Mouse (Mus musculus) monocyte, adult 5-6 weeks (primary cell): Measurements from ENCODE around the gene Ddx58. TPM values are rescaled to one million over a fixed set of nuclear protein-coding genes. Genes with fewer than 3 reads are reported as not detected.

Experiments
- ATAC-seq: fragments of 153-309, 156-312 bp; replicated peaks from 2 replicates; pipeline ENCODE4 v1.8.0; 2017; ENCODE audit warnings: mild to moderate bottlenecking; ENCODE audit not compliant: low TSS enrichment, insufficient number of reproducible peaks, severe bottlenecking, poor library complexity, low FRiP score
- total RNA-seq: library from RNA; stranded (forward); fragments of 200-1000, 200-491, 200-594 nt; gene quantifications from 3 replicates; pipeline ENCODE4 v1.2.3, GENCODE M21; 2017

Ddx58 gene
- 40.6 to 102 TPM (median 50.8 TPM) in 3 replicates for total RNA-seq

DNA sequence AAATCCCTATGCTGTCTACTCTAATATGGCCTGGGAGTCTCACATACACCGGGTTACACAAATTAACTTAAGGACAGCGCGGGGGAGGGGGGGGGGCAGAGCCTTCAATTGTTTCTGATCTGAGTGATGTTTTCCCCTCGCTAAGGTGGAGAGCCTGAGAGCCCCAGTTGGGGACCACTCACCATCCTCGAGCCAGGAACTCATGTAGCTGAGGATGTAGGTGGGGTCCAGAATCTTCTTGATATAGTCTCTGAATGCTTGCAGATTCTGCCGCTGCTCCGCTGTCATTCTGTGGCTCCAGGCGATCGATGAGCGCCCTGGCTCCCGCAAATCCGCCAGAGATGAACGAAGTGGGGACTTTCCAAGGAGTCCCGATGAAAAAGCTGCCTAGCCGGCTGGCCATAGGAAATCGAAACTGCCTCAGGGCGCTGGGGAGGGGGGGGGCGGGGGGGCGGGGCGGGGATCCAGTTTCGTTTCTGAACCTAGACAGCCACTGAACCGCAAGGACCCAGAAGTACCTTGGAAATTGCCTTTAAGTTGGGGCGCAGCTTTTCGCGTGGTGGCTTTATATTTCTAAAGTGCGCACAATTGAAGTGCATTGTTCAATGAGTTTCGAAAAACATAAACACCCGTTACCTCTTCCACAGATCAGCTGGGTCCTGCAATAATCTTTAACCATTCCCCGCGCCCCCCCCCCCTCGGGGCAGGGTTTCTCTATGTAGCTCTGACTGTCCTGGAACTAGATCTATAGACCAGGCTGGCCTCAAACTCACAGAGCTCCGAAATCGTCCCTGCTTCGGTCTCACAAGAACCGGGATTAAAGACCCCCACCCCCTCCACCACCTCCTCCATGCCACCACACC, at the start of gene Ddx58:
TSS of gene Ddx58 (minus strand) at position 420 of the 863 bp plus-strand sequence.
- 0 out of 2 replicates have a peak, but pooled peaks have one; percentile 18 for ATAC-seq

DNA sequence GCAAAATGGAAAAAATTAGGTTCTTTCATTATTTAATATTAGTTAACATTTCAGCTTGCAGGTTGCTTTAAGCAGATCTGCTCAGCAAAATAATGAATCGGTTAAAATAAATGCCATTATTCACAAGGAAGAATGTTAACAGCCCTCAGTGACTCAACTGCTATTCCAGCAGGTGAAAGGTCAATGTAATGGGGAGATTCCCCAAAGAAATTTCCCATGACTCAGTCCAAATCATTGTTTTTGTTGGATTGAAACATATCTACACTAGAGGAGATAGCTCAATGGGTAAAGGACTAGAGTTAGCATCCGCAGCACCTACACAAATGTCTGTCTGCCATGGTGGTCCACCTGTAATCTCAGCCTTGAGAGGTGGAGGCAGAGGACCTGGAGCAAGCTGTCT, 49.4 kb upstream of the Ddx58 start:
- no peak for ATAC-seq

DNA sequence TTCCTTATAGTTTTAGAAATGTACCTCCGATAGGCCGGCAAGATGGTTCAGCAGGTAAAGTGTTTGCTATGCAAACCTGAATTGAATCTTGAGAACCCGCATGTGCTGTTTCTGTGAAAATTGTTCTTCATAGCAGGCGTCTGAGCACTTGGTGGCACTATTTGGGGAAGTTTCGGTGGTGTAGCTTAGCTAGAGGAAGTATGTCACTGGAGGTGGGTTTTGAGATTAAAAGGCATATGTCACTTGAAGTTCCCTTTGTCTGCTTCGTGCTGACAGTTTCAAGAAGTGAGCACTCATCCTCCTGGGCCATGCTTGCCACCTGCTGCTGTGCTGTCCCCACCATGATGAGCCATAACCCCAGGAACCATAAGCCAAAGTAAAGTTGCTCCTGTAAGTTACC, 47.8 kb upstream of the Ddx58 start:
- peak; percentile 70; the same call in 1 of the 2 replicates for ATAC-seq

DNA sequence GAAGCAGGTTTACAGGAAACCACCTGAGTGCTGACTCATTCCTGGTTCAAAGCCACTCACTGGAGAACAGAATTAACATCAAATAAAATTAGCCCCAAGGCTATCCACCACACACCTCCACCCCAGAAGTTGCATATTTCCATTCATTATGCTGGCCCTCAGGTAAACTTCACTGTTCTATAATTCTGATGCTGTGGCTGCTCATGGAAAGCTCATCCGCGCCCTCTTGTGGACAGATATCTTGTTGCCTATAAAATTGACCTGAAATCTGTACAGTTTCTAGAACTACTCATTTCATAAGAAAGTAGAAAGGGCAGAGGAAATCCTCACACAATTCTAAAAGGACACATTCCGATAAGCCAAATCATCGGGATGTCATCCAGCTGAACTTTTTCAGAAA, 46.0 kb upstream of the Ddx58 start:
- peak; percentile 66; the same call in 1 of the 2 replicates for ATAC-seq

DNA sequence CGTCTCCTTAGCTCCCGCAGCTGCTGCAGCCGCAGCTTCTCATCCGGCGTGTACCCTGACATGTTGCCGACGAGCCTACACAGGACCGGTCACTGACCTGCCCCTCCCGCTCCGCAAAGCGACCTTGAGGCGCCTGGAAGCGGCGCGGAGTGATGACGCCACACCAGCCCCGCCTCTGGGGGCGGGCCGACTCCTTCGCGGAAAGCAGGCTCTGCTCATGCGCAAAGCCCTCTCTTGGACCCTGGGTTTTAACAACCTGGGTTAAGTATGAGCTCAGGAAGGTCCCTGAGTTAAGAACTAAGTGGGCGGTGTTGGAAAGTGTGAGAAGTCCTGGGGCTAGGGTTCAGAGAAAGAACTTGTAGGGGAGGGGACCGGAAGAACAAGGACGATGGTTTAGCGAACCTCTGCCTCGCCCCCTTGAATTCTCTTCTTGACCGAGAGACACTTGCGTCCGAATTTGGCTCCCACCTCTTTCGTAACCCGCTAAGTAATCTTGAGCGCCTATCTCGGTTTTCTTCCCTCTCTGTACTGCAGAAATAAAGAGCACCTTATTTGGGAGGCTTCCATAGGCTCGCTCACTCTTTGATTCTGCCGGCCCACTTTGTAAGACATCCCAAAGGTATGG, 39.8 kb upstream of the Ddx58 start, which contains the start of gene Ndufb6:
TSS of gene Ndufb6 (minus strand) at position 146 of the 625 bp plus-strand sequence.
- ATAC-seq, result peak; percentile 99

DNA sequence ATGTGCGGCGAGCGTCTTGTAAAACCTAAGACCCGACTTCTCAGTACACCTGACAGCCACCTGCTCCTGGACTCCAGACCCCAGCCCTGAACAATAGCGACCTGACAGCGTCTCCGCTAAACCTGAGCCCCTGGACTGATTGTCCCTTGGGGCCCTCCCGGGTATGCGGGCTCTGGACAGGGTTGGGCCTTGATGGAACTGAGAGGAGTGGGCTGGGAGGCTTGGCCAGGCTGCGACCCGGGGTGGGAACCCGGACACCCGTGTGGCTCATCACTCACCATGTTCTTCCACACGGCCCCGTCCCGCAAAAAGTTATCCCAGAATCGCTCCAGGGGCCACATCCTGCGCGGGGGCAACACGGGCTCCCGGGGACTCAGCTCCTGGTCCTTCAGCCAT, 39.2 kb upstream of the Ddx58 start:
- ATAC-seq, result no peak

DNA sequence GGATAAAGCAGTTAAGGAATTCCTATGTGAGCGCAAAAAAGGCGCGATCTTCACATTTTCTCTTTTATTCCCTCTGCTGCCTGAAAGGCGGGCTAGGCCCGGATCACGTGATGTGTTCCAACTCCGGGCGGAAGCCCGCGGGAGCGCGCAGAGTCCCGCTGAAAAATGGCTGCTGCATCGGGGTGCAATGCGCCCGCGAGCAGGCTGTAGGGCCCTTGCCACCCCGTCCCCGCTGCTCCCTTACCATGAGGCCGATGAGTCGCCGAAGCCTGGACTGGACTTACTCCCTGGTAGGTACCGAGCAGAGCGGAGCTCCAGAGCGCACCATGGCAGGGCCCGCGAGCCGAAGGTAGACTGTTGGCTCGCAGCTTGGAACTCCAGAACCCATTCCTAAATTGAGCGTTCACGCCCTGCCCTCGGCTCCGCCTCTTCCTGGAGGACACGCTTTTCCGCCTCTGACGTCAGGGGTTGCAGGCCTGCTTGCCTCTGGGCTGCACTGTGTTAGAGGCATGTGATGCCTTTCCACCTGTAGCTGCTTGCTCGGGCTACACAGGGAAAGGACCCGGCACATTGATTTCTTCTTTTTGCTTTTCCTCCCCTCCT, 29.9 kb upstream of the Ddx58 start, which contains the start of the genes Smim27 and Topors:
TSS of gene Smim27 (plus strand) at position 150 of the 603 bp plus-strand sequence.
TSS of gene Topors (minus strand) at position 421 of the 603 bp plus-strand sequence.
- peak; percentile 91 for ATAC-seq

DNA sequence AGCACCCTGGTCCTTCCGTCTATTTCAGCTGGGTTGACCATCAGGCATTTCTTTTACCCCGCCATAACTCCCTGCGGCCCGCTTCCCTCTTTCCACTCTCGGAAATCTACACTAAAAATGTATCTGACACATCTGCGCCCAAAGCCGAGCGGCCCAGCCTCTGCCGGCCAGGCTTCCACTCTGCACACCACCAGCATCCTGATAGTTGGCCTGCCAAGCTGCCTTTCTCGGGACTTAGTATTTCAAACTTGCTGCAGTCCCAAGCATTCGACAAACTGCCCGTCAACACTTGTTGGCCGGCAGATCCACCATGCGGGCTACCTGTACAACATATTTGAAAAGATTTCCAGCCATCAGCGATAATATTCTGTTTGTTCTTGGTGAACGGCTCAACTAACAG, 29.2 kb upstream of the Ddx58 start:
- ATAC-seq, result peak; percentile 23; the same call in 1 of the 2 replicates

DNA sequence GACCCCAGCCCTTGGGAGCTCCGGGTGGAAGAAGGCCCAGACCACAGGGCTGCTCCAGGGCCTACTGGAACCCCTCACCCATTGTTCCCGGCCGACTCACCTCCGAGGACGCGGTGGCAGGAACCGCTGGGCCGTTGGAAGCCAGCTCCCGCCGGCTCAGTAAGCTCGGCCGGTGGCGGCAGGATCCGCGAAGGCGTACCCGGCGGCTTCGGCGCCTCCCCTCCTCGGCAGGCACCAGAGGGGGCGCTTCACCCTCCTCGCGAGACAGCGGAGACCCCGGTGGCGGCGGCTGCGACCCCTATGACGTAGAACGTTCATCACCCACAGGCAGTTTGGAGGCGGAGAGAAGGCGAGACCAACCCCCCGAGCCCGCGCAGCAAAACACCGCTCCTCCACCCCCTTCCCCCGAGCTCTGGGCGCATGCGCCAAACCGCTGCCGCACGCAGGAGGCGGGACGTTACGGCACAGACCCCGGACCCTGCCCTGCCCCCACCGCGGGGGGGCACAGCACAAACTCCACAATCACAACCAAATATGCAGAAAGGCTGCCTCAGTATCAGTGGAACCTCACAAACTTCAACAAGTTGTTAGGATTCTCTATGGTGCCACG, 28.7 kb upstream of the Ddx58 start:
- ATAC-seq, result peak; percentile 50

DNA sequence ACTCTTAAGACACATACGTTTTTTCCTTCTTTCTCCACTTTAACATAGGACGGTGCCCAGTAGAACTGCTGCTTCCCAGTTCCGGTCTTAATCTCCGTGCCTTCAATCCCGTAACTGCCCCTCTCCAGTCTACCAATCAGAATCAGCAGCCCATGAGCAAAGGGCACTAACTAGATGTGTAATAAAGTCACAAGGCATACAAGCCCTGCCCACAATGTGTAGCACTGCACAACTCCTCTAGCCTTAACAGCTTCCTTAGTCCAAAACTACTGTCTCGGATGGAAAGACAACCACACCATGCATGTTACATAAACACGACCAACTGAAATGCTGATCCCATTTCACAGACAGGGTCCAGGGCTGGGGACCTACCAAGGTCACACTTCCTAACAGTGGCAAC, 28.1 kb upstream of the Ddx58 start:
- no peak for ATAC-seq

DNA sequence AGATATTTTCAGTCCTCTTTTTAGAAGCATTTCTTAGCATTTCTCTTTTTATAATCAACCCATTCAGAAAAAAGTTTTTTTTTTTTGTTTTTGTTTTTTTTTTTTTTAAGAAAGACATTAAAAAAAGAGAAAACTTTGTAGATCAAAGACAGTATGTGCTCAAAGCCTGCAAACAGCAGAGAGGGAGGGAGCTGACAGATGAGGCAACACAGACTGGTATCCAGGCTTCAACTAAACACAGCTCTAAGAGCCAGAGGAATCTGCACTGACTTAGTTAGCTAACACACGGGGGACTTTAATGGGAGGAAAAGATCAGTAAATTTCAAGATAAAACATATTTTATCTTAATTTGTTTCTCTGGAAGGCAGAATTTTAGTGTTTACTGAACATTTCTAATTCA, 24.7 kb upstream of the Ddx58 start:
- no peak for ATAC-seq

DNA sequence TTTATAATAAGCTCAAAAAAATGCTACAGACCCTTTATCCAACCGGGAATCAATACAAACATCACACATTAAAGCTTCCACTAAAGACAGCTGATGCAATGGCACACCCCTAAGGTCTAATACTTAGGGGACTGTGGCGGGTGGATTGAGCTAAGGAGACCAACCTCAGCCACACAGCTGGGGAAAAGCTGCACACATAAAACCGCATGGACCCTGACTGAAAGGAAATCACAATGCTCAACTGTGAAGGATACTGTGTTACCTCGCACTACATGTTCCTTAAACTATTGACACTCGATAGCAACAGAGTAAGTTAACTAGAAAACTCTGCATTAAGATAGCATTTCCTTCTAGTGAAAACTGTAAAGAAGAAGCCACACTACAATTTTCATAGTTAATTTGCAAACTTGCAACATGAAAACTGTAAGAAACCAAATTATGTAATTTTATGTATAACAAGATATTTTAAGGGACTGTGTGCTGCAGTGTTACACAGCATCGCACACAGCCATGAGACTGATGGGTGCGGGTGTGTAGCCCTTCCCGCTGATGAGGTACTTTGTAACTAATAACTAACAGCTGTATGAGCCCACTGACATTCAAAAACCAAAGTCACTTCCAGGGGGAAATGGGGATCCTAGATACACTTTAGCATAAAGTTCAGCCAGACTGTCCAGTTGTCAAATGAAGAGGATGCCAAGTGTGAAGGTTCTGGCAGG, 14.9 kb upstream of the Ddx58 start:
- ATAC-seq, result no peak

DNA sequence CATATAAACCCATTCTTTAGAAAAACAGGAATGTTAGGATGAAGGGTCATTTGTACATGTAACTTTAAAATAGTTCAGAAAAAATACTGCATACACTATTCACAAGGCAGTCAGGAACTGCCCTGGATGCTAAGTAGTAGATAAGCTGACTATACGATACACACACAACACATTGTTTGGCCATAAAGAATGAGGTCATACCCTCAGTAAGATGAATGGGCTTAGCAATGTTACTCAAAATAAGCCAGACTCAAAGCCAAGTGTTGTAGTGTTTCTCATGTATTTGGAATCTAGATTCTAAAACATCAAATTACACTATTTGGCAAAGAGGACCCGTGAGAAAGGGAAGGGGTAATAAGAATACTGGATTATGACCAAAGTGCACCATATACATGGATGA, 14.1 kb upstream of the Ddx58 start:
- ATAC-seq, result no peak

DNA sequence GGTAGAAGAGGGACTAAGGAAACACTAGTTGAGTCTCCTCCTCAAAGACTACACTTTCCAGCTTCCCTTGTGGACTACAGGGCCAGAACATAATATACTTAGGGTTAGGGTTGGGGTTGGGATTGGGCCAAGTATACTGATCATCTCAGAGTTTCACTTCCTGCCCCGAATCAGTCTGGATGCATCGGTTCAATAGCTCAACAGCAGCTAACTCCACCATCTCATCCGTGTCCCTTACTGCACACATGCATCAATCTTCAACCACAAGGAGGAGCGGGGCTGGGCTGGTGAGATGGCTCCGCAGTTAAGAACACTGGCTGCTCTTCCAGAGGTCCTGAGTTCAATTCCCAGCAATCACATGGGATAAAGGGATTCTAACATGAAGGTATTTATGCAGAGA, 11.4 kb upstream of the Ddx58 start:
- no peak for ATAC-seq

DNA sequence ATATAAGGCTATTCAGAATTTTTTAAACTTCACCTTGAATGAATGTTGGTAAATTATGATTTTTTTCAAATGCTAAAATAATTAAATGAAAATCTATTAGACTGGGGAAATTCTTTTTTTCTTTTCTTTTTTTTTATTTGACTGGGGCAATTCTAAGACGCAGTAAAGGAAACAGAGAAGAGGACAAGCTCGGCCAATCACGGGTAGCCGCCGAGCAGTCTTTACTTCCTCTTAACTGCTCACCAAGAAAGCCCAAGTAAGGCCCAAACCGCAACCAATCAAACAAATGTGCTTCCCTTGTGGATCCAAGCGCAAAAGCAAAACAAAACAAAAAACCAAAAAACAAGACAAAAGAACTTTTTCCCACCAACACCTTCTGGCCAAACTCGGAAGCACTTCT, 4.4 kb upstream of the Ddx58 start:
- ATAC-seq, result peak; percentile 89

DNA sequence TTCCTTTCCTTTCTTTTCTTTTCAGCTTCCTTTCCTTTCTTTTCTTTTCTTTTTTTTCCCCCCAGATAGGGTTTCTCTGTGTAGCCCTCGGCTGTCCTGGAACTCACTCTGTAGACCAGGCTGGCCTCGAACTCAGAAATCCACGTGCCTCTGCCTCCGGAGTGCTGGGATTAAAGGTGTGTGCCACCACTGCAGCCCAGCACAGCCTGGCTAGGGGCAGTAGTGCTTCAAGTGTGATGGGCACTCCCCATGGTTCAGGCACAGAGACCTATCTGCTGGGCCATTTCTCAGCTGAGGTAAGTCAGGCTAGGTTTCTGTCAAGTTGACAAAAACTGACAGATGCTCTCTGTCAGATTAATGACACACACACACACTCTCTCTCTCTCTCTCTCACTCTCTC, 3.4 kb upstream of the Ddx58 start:
- ATAC-seq, result no peak

DNA sequence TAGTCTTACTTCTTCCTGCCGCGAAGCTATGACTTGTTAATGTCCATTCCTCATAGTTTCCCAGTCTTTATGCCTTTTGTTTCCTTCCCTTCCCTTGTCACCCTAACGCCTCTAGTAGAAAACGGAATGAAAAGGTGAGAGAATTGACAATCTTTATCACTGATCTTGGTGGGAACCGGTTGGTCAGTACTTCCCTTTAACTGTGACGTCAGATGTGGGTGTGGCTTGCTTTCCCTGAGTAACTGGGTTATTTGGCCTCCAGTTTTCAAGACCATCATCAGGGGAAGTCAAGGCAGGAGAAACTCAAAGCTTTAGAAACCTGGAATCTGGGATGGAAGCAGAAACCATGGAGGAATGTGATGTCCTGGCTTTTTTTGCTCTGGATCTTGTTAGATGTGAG, 2.3 kb upstream of the Ddx58 start:
- ATAC-seq, result no peak

DNA sequence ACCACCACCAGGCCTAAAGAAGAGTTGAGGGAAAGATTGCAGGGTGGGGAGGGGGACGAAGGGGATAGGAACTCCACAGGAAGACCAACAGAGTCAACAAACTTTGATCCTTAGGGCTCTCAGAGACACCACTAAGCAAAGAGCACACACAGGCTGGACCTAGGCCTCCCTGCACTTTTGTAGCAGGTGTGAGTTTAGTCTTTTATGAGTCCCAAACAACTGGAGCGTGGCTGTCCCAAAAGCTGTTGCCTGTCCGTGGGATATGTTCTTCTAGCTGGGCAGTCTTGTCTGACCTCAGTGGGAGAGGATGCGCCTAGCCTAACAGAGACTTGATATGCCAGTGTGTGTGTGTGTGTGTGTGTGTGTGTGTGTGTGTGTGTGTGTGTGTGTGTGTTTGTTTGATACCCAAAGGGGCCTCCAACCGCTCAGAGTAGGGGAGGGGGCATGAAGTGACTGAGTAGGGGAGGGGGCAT, 680 bp upstream of the Ddx58 start:
- ATAC-seq, result no peak
